Mouse (Mus musculus) liver, embryonic 14.5 days (tissue): Measurements from ENCODE around the gene Nr1h4. TPM values are rescaled to one million over a fixed set of nuclear protein-coding genes. Genes with fewer than 3 reads are reported as not detected.

Experiments used
- ATAC-seq: fragments of 200-750 bp; cut with Nextera tagmentation; 2 replicates; pipeline ENCODE4 v1.8.0; 2017; ENCODE audit warnings: moderate number of reproducible peaks, mild to moderate bottlenecking, moderate library complexity; ENCODE audit not compliant: insufficient read depth
- DNase-seq, 3 experiments: peaks; one replicate each; pipeline ENCODE4 v3.0.0-alpha.2; 2012 to 2013; ENCODE audit warnings: low read depth in 3 of 3, low spot score in 3 of 3
- H3K27ac ChIP-seq: fragments of 300-500 bp; sonication (generic); 2 replicates; pipeline ENCODE4 v1.5.1; 2014; ENCODE audit warnings: moderate library complexity, mild to moderate bottlenecking, control low read depth, inconsistent platforms
- H3K27me3 ChIP-seq: fragments of 300-500 bp; sonication (generic); 2 replicates; pipeline ENCODE4 v1.6.1; 2014; ENCODE audit warnings: mild to moderate bottlenecking, low read length, moderate library complexity; ENCODE audit not compliant: control insufficient read depth, insufficient read depth
- H3K36me3 ChIP-seq: fragments of 300-500 bp; sonication (generic); replicated peaks from 2 replicates; pipeline ENCODE4 v1.6.1; 2014; ENCODE audit warnings: low read depth; ENCODE audit not compliant: control insufficient read depth, insufficient read depth
- H3K4me1 ChIP-seq, 2 experiments: fragments of 200-500 bp in 1 of 2; fragments of 300-500 bp in 1 of 2; sonication (generic) in 1 of 2; replicated peaks; 2 replicates each; pipeline ENCODE4 v1.6.1; 2012 to 2014; ENCODE audit warnings: antibody characterized with exemption in 1 of 2, inconsistent platforms in 1 of 2, low read length in 1 of 2; ENCODE audit not compliant: control insufficient read depth in 2 of 2, insufficient read depth in 2 of 2
- H3K4me2 ChIP-seq: fragments of 300-500 bp; sonication (generic); 2 replicates; pipeline ENCODE4 v1.6.1; 2014; ENCODE audit warnings: low read depth, mild to moderate bottlenecking, control low read depth, moderate library complexity
- H3K4me3 ChIP-seq, 2 experiments: fragments of 200-500 bp in 1 of 2; fragments of 300-500 bp in 1 of 2; sonication (generic) in 1 of 2; 2 replicates each; pipeline ENCODE4 v1.5.1; 2012 to 2014; ENCODE audit warnings: low read depth in 2 of 2, low read length in 2 of 2, mild to moderate bottlenecking in 2 of 2, control low read depth in 1 of 2, inconsistent platforms in 1 of 2, moderate library complexity in 1 of 2; ENCODE audit not compliant: insufficient read depth in 1 of 2
- H3K9ac ChIP-seq: fragments of 300-500 bp; sonication (generic); replicated peaks from 2 replicates; pipeline ENCODE4 v1.6.1; 2014; ENCODE audit warnings: mild to moderate bottlenecking, control low read depth, moderate library complexity
- H3K9me3 ChIP-seq: fragments of 300-500 bp; sonication (generic); 2 replicates; pipeline ENCODE4 v1.6.1; 2016; ENCODE audit warnings: low read length, mixed read lengths; ENCODE audit not compliant: control insufficient read depth
- CTCF ChIP-seq: IDR thresholded peaks from 2 replicates; pipeline ENCODE4 v1.5.1; 2016; ENCODE audit warnings: antibody characterized with exemption, low read depth, control low read depth
- EP300 ChIP-seq: IDR thresholded peaks from 2 replicates; pipeline ENCODE4 v1.6.1; 2016; ENCODE audit warnings: antibody characterized with exemption, low read depth
- WGBS: fragments of 180-500 bp; shearing (Covaris S2); extraction: QIAGEN DNeasy Blood & Tissue Kit; methylation state at CpG from one replicate; pipeline ENCODE4 v1.1.7; 2014; ENCODE audit not compliant: insufficient replicate concordance; 5-methylcytosine and 5-hydroxymethylcytosine counted together
- polyA plus RNA-seq, 2 experiments: library from polyadenylated mRNA; depleted of rRNA in 1 of 2; stranded (reverse) in 1 of 2; unstranded in 1 of 2; fragments of >200 nt; fragmentation: Nextera tagmentation in 1 of 2; extraction: Ambion mirVana in 1 of 2; gene quantifications; 2 replicates each; pipeline versions ENCODE4 v1.2.1 to v1.2.3; 2012 to 2014

Gene Nr1h4
- polyA plus RNA-seq, 2 experiments = 2.9 to 3.9 TPM

GRCm38 (mm10) chr10:89518365-89518764 lies 15.0 kb downstream of the Nr1h4 start:
- Histone ChIP-seq H3K27me3 (no peaks in the 10 kb centered on the region), H3K4me2 (no peak overlapping the region), H3K4me3 (no peak overlapping the region), H3K9ac (no peak overlapping the region), H3K36me3 (no peaks in the 10 kb centered on the region), H3K9me3 (no peaks in the 10 kb centered on the region), H3K4me1 (peaks cover 0 to 13% of the 10 kb centered on the region in 2 experiments; a peak in 2 of 4 replicates), H3K27ac (no peak overlapping the region)
- TF ChIP-seq EP300 (no peak), CTCF (no peak)
- no peak for DNase-seq
- ATAC-seq = no peak
- WGBS = 52% methylated on average over 2 of the region's 2 CpGs

GRCm38 (mm10) chr10:89515813-89516212 lies 17.6 kb downstream of the Nr1h4 start:
- TF ChIP-seq EP300 (no peak), CTCF (no peak)
- H3K4me3 ChIP-seq = no peak overlapping the region
- no peak overlapping the region for H3K9ac ChIP-seq
- no peak overlapping the region for H3K27ac ChIP-seq
- H3K27me3 ChIP-seq = no peaks in the 10 kb centered on the region
- H3K36me3 ChIP-seq = no peaks in the 10 kb centered on the region
- no peak overlapping the region for H3K4me2 ChIP-seq
- peaks cover 0 to 8% of the 10 kb centered on the region in 2 experiments; a peak in 2 of 4 replicates for H3K4me1 ChIP-seq
- no peaks in the 10 kb centered on the region for H3K9me3 ChIP-seq
- WGBS = 53% methylated on average over 2 of the region's 2 CpGs
- ATAC-seq (no peak), DNase-seq (no peak)

- DNase-seq = no peak
Measured at GRCm38 (mm10) chr10:89512562-89512961, 20.8 kb downstream of the Nr1h4 start.

GRCm38 (mm10) chr10:89510547-89510946 lies 22.8 kb downstream of the Nr1h4 start:
- no peak for TF ChIP-seq EP300
- no peak for TF ChIP-seq CTCF
- Histone ChIP-seq H3K4me1 (no peaks in the 10 kb centered on the region; a peak in 1 of 4 replicates), H3K9ac (no peak overlapping the region), H3K27ac (no peak overlapping the region), H3K27me3 (no peaks in the 10 kb centered on the region), H3K4me3 (no peak overlapping the region), H3K36me3 (no peaks in the 10 kb centered on the region), H3K9me3 (no peaks in the 10 kb centered on the region), H3K4me2 (no peak overlapping the region)
- WGBS = 57% methylated on average over 2 of the region's 2 CpGs
- DNase-seq = no peak
- no peak for ATAC-seq

More at GRCm38 (mm10) chr10:89512562-89512961, 20.8 kb downstream of the Nr1h4 start:
- Histone ChIP-seq H3K36me3 (no peaks in the 10 kb centered on the region), H3K27me3 (no peaks in the 10 kb centered on the region), H3K9me3 (no peaks in the 10 kb centered on the region), H3K9ac (no peak overlapping the region), H3K4me2 (no peak overlapping the region), H3K4me3 (no peak overlapping the region), H3K27ac (no peak overlapping the region), H3K4me1 (no peaks in the 10 kb centered on the region; a peak in 1 of 4 replicates)
- TF ChIP-seq EP300 (no peak), CTCF (no peak)
- ATAC-seq = no peak
- WGBS = 60% methylated on average over 6 of the region's 6 CpGs

GRCm38 (mm10) chr10:89508567-89508966 lies 24.8 kb downstream of the Nr1h4 start:
- Histone ChIP-seq H3K4me2 (no peak overlapping the region), H3K27me3 (no peaks in the 10 kb centered on the region), H3K9ac (no peak overlapping the region), H3K36me3 (no peaks in the 10 kb centered on the region), H3K4me3 (no peak overlapping the region), H3K27ac (no peak overlapping the region), H3K9me3 (no peaks in the 10 kb centered on the region), H3K4me1 (peaks cover 0 to 3% of the 10 kb centered on the region in 2 experiments; a peak in 1 of 4 replicates)
- 55% methylated on average over 2 of the region's 2 CpGs for WGBS
- no peak for TF ChIP-seq CTCF
- no peak for TF ChIP-seq EP300
- DNase-seq (no peak), ATAC-seq (no peak)
